Mouse (Mus musculus) B cell, adult 2 months (primary cell): Measurements from ENCODE around the gene Vsx2.

Experiments used
- DNase-seq, 2 experiments: peaks; one replicate each; pipeline ENCODE4 v3.0.0; 2022

Vsx2 gene

GRCm38 (mm10) chr12:84572341-84572720 is 2.8 kb downstream of the Vsx2 start:
- no peak for DNase-seq

GRCm38 (mm10) chr12:84573094-84573493 is 3.5 kb downstream of the Vsx2 start:
- no peak for DNase-seq

GRCm38 (mm10) chr12:84577768-84578439 is 8.3 kb downstream of the Vsx2 start:
- no peak for DNase-seq

GRCm38 (mm10) chr12:84578440-84578770 is 8.8 kb downstream of the Vsx2 start:
- DNase-seq = no peak

GRCm38 (mm10) chr12:84581285-84581684 is 11.7 kb downstream of the Vsx2 start:
- DNase-seq = no peak

GRCm38 (mm10) chr12:84589825-84590761 is 20.5 kb downstream of the Vsx2 start:
- peak; percentile 95 for DNase-seq

- DNase-seq = no peak
These were observed 28.8 kb downstream of the Vsx2 start for GRCm38 (mm10) chr12:84598324-84598723.

- DNase-seq = no peak
These were observed 34.4 kb downstream of the Vsx2 start for GRCm38 (mm10) chr12:84604001-84604400.

GRCm38 (mm10) chr12:84605860-84606259 is 36.3 kb downstream of the Vsx2 start:
- peak; percentile 32 for DNase-seq

GRCm38 (mm10) chr12:84611718-84612117 is 42.2 kb downstream of the Vsx2 start:
- DNase-seq = no peak

- no peak for DNase-seq
These were observed 43.0 kb downstream of the Vsx2 start for GRCm38 (mm10) chr12:84612518-84612917.

GRCm38 (mm10) chr12:84614001-84614400 is 44.4 kb downstream of the Vsx2 start:
- no peak for DNase-seq

- no peak for DNase-seq
These were observed 45.0 kb downstream of the Vsx2 start for GRCm38 (mm10) chr12:84614524-84614923.

- peak; percentile 92 to 94 for DNase-seq
These were observed 47.5 kb downstream of the Vsx2 start, which contains the start of gene Abcd4 for GRCm38 (mm10) chr12:84616977-84617630. Gene Abcd4 (minus strand): TSS chr12:84617413.

GRCm38 (mm10) chr12:84617663-84618062 is 48.1 kb downstream of the Vsx2 start:
- no peak for DNase-seq

GRCm38 (mm10) chr12:84620975-84621374 is 51.4 kb downstream of the Vsx2 start:
- DNase-seq = peak in 1 of 2 experiments; percentile 12

GRCm38 (mm10) chr12:84624601-84625000 is 55.0 kb downstream of the Vsx2 start:
- DNase-seq = no peak

GRCm38 (mm10) chr12:84625116-84625515 is 55.6 kb downstream of the Vsx2 start:
- DNase-seq = no peak

GRCm38 (mm10) chr12:84631867-84632266 is 62.3 kb downstream of the Vsx2 start:
- no peak for DNase-seq

GRCm38 (mm10) chr12:84640253-84640652 is 70.7 kb downstream of the Vsx2 start:
- DNase-seq = no peak

GRCm38 (mm10) chr12:84640654-84641053 is 71.1 kb downstream of the Vsx2 start, which contains the start of gene Vrtn:
Gene Vrtn (plus strand): TSS chr12:84641019.
- no peak for DNase-seq
